In genomic region chr8:111282093-111282492, GRCm38 (mm10) we compare ENCODE assay signal across 23 mouse cellular contexts. TPM values are rescaled to one million over a fixed set of nuclear protein-coding genes. Genes with fewer than 3 reads are reported as not detected.
DNase-seq lines count a peak whose midpoint lies in the region; ATAC-seq lines count a peak whose summit lies in the region.
"Had no signal": no experiment of that assay in that cellular context is flagged by ENCODE, and none has a peak within 500 bp of the region (broad histone marks: within the 10 kb centered on the region; RNA-seq: fewer than 3 reads in every experiment).

No protein-coding gene starts in this region.

- WGBS in embryonic facial prominence, embryonic 11.5 days: 91% methylated on average over 3 of the region's 3 CpGs
- 88% methylated on average over 3 of the region's 3 CpGs for WGBS in embryonic facial prominence, embryonic 10.5 days
- 98% methylated on average over 3 of the region's 3 CpGs for WGBS in forebrain, embryonic 11.5 days
- WGBS in midbrain, embryonic 16.5 days: 98% methylated on average over 3 of the region's 3 CpGs

- no peak overlapping the region for H3K27ac ChIP-seq in embryonic facial prominence, embryonic 11.5 days (replicated peaks; ENCODE audit: low read depth, low read length)
- no peak overlapping the region for H3K27ac ChIP-seq in embryonic facial prominence, embryonic 10.5 days (replicated peaks)
- no peak overlapping the region for H3K27ac ChIP-seq in forebrain, embryonic 11.5 days (ENCODE audit: low read depth, low read length)
- H3K27ac ChIP-seq in midbrain, embryonic 16.5 days (ENCODE audit: low read length): no peak overlapping the region
- H3K27ac ChIP-seq: embryonic facial prominence, embryonic 13.5 days; forebrain, embryonic 10.5 days had no signal

- no peak overlapping the region for H3K4me2 ChIP-seq in embryonic facial prominence, embryonic 11.5 days (ENCODE audit: low read depth, low read length)
- no peak overlapping the region for H3K4me2 ChIP-seq in forebrain, embryonic 11.5 days (ENCODE audit: low read depth, low read length, severe bottlenecking)
- H3K4me2 ChIP-seq in midbrain, embryonic 16.5 days (ENCODE audit: low read length): no peak overlapping the region
- H3K4me2 ChIP-seq: embryonic facial prominence, embryonic 13.5 days had no signal

- no peaks in the 10 kb centered on the region for H3K9me3 ChIP-seq in embryonic facial prominence, embryonic 11.5 days (replicated peaks; ENCODE audit: control insufficient read depth, low read length)
- no peaks in the 10 kb centered on the region for H3K9me3 ChIP-seq in embryonic facial prominence, embryonic 10.5 days
- no peaks in the 10 kb centered on the region for H3K9me3 ChIP-seq in forebrain, embryonic 11.5 days (ENCODE audit: control insufficient read depth, low read length)
- no peaks in the 10 kb centered on the region for H3K9me3 ChIP-seq in midbrain, embryonic 16.5 days (replicated peaks; ENCODE audit: control insufficient read depth, low read length, poor library complexity, severe bottlenecking)
- H3K9me3 ChIP-seq: embryonic facial prominence, embryonic 13.5 days; forebrain, embryonic 10.5 days had no signal

- H3K36me3 ChIP-seq in embryonic facial prominence, embryonic 11.5 days (replicated peaks; ENCODE audit: control insufficient read depth, insufficient read depth, low read depth, low read length): peaks cover 19% of the 10 kb centered on the region
- H3K36me3 ChIP-seq in embryonic facial prominence, embryonic 10.5 days (replicated peaks): peaks cover 99% of the 10 kb centered on the region
- peaks cover 16% of the 10 kb centered on the region for H3K36me3 ChIP-seq in forebrain, embryonic 11.5 days (ENCODE audit: control insufficient read depth, insufficient read depth, low read length)
- peaks cover 24% of the 10 kb centered on the region for H3K36me3 ChIP-seq in midbrain, embryonic 16.5 days (ENCODE audit: control insufficient read depth, insufficient read depth, low read length)

- ATAC-seq in embryonic facial prominence, embryonic 11.5 days (replicated peaks; ENCODE audit: insufficient number of reproducible peaks, low FRiP score, low TSS enrichment, low read depth): no peak
- ATAC-seq in forebrain, embryonic 11.5 days (replicated peaks; ENCODE audit: low FRiP score): no peak
- ATAC-seq in midbrain, embryonic 16.5 days: no peak
- ATAC-seq: CD4-positive, CD25-positive, alpha-beta regulatory T cell, adult 4 months; forebrain, embryonic 14.5 days; forebrain, embryonic 16.5 days had no signal

- H3K9ac ChIP-seq in embryonic facial prominence, embryonic 11.5 days (replicated peaks; ENCODE audit: low read length): no peak overlapping the region
- H3K9ac ChIP-seq in forebrain, embryonic 11.5 days (ENCODE audit: low read length): no peak overlapping the region
- H3K9ac ChIP-seq in midbrain, embryonic 16.5 days (ENCODE audit: low read depth, low read length): no peak overlapping the region
- H3K9ac ChIP-seq: embryonic facial prominence, embryonic 13.5 days had no signal

- no peak overlapping the region for H3K4me3 ChIP-seq in embryonic facial prominence, embryonic 11.5 days (ENCODE audit: low read depth, low read length)
- no peak overlapping the region for H3K4me3 ChIP-seq in embryonic facial prominence, embryonic 10.5 days
- H3K4me3 ChIP-seq in forebrain, embryonic 11.5 days (ENCODE audit: low read depth, low read length): no peak overlapping the region
- H3K4me3 ChIP-seq in midbrain, embryonic 16.5 days (ENCODE audit: low read depth, low read length): no peak overlapping the region
- H3K4me3 ChIP-seq: embryonic facial prominence, embryonic 13.5 days; forebrain, embryonic 10.5 days had no signal

- no peaks in the 10 kb centered on the region for H3K4me1 ChIP-seq in embryonic facial prominence, embryonic 11.5 days (ENCODE audit: control insufficient read depth, insufficient read depth, low read length)
- no peaks in the 10 kb centered on the region for H3K4me1 ChIP-seq in embryonic facial prominence, embryonic 10.5 days
- no peaks in the 10 kb centered on the region for H3K4me1 ChIP-seq in forebrain, embryonic 11.5 days (replicated peaks; ENCODE audit: control insufficient read depth, insufficient read depth, low read length)
- no peaks in the 10 kb centered on the region for H3K4me1 ChIP-seq in midbrain, embryonic 16.5 days (ENCODE audit: control insufficient read depth, insufficient read depth, low read length)
- H3K4me1 ChIP-seq: embryonic facial prominence, embryonic 13.5 days; forebrain, embryonic 10.5 days had no signal

- H3K27me3 ChIP-seq in embryonic facial prominence, embryonic 11.5 days (ENCODE audit: control insufficient read depth, insufficient read depth, low read length): no peaks in the 10 kb centered on the region
- no peaks in the 10 kb centered on the region for H3K27me3 ChIP-seq in embryonic facial prominence, embryonic 10.5 days (replicated peaks; ENCODE audit: low read depth, poor library complexity, severe bottlenecking)
- H3K27me3 ChIP-seq in forebrain, embryonic 11.5 days (ENCODE audit: control insufficient read depth, insufficient read depth, low read length): no peaks in the 10 kb centered on the region
- H3K27me3 ChIP-seq in midbrain, embryonic 16.5 days (ENCODE audit: control insufficient read depth, insufficient read depth, low read depth, low read length): no peaks in the 10 kb centered on the region
- H3K27me3 ChIP-seq: CH12.LX; embryonic facial prominence, embryonic 13.5 days had no signal

- DNase-seq in embryonic facial prominence, embryonic 11.5 days (ENCODE audit: low spot score): peak; percentile 14
- no peak for DNase-seq in embryonic facial prominence, embryonic 10.5 days (ENCODE audit: low spot score)
- DNase-seq in fat pad, adult 2 months (ENCODE audit: extremely low read depth, low read depth, low spot score): peak; percentile 98
- peak; percentile 83 for DNase-seq in gonadal fat pad, adult 2 months (ENCODE audit: low read depth)
- DNase-seq in forebrain, embryonic 11.5 days (ENCODE audit: low spot score): no peak
- DNase-seq: adrenal gland, adult 2 months; adrenal gland, postnatal 10 days; adrenal gland, postnatal 25 days; B cell, adult 2 months; cerebellum, adult 11 months; cerebellum, adult 18-20 months; cerebellum, adult 8-10 months; cerebellum, adult 9-11 months; cerebellum, postnatal 14 days; cerebellum, postnatal 36 days; embryo, embryonic 11 days had no signal

RNA-seq across cellular contexts. Expression of gene Rfwd3, which starts 17.9 kb away (rescaled TPM):
- polyA plus RNA-seq in embryonic facial prominence, embryonic 11.5 days (2014; fragmentation: Nextera tagmentation; extraction: Ambion mirVana): 95.7 and 96.7 TPM in 2 replicates
- polyA plus RNA-seq in embryonic facial prominence, embryonic 10.5 days (2016; fragmentation: Nextera tagmentation; extraction: Ambion mirVana): 97.9 and 109 TPM in 2 replicates
- 18.7 and 19.5 TPM in 2 replicates for polyA plus RNA-seq in gonadal fat pad, adult 2 months (2012; rRNA removed)
- 97.3 TPM in 2 replicates for polyA plus RNA-seq in forebrain, embryonic 11.5 days (2014; fragmentation: Nextera tagmentation; extraction: Ambion mirVana)
- 20.3 and 23.0 TPM in 2 replicates for polyA plus RNA-seq in midbrain, embryonic 16.5 days (2015; fragmentation: Nextera tagmentation; extraction: Ambion mirVana)

RNA-seq across cellular contexts. Expression of gene Glg1, which starts 23.1 kb away (rescaled TPM):
- 75.6 and 79.7 TPM in 2 replicates for polyA plus RNA-seq in embryonic facial prominence, embryonic 11.5 days (2014; fragmentation: Nextera tagmentation; extraction: Ambion mirVana)
- 62.0 and 65.0 TPM in 2 replicates for polyA plus RNA-seq in embryonic facial prominence, embryonic 10.5 days (2016; fragmentation: Nextera tagmentation; extraction: Ambion mirVana)
- polyA plus RNA-seq in gonadal fat pad, adult 2 months (2012; rRNA removed): 39.1 and 43.4 TPM in 2 replicates
- 76.7 and 80.0 TPM in 2 replicates for polyA plus RNA-seq in forebrain, embryonic 11.5 days (2014; fragmentation: Nextera tagmentation; extraction: Ambion mirVana)
- 59.7 and 63.3 TPM in 2 replicates for polyA plus RNA-seq in midbrain, embryonic 16.5 days (2015; fragmentation: Nextera tagmentation; extraction: Ambion mirVana)

RNA-seq across cellular contexts. Expression of gene Mlkl, which starts 55.9 kb away (rescaled TPM):
- polyA plus RNA-seq in embryonic facial prominence, embryonic 11.5 days (2014; fragmentation: Nextera tagmentation; extraction: Ambion mirVana): 0.14 and 0.82 TPM in 2 replicates
- polyA plus RNA-seq in embryonic facial prominence, embryonic 10.5 days (2016; fragmentation: Nextera tagmentation; extraction: Ambion mirVana): 0.21 and 0.60 TPM in 2 replicates
- polyA plus RNA-seq in gonadal fat pad, adult 2 months (2012; rRNA removed): 2.0 and 3.6 TPM in 2 replicates
- 0.43 TPM in 1 of 2 replicates, not detected in the other for polyA plus RNA-seq in forebrain, embryonic 11.5 days (2014; fragmentation: Nextera tagmentation; extraction: Ambion mirVana)
- 0.21 and 0.27 TPM in 2 replicates for polyA plus RNA-seq in midbrain, embryonic 16.5 days (2015; fragmentation: Nextera tagmentation; extraction: Ambion mirVana)

Comparison
In these comparisons a context has a peak if more than half of its experiments do, and no peak if none do; other contexts are left out.
1. DNase-seq: peak in embryonic facial prominence, embryonic 11.5 days (single experiment), fat pad, adult 2 months (single experiment) and gonadal fat pad, adult 2 months (single experiment); none in embryonic facial prominence, embryonic 10.5 days (single experiment) and forebrain, embryonic 11.5 days (single experiment).